Mouse (Mus musculus) embryonic fibroblast, embryonic 13.5 days (primary cell): ENCODE data around the gene Morc3. TPM values are rescaled to one million over a fixed set of nuclear protein-coding genes. Genes with fewer than 3 reads are reported as not detected.
A peak's percentile ranks its signal among the peaks of the same experiment; 100 is the strongest.

ENCODE experiments used
- H3K27ac ChIP-seq: 2 replicates; pipeline ENCODE4 v1.5.1; 2012; ENCODE audit warnings: low read length, control low read depth, inconsistent platforms; ENCODE audit not compliant: insufficient read depth
- H3K4me1 ChIP-seq: 2 replicates; pipeline ENCODE4 v1.6.1; 2011; ENCODE audit warnings: low read length; ENCODE audit not compliant: control insufficient read depth, insufficient read depth
- H3K4me3 ChIP-seq: 2 replicates; pipeline ENCODE4 v1.5.1; 2011; ENCODE audit warnings: mild to moderate bottlenecking, control low read depth, low read length; ENCODE audit not compliant: insufficient read depth
- CTCF ChIP-seq: IDR thresholded peaks from 2 replicates; pipeline ENCODE4 v1.5.1; 2011; ENCODE audit warnings: mild to moderate bottlenecking, control low read depth, low read length, moderate library complexity, borderline replicate concordance; ENCODE audit not compliant: insufficient read depth
- POLR2A ChIP-seq: IDR thresholded peaks from 2 replicates; pipeline ENCODE4 v1.6.1; 2011; ENCODE audit warnings: low read depth, mild to moderate bottlenecking, control low read depth, low read length, moderate library complexity
- polyA plus RNA-seq: library from polyadenylated mRNA; stranded (reverse); fragments of >200 nt; gene quantifications from 2 replicates; pipeline ENCODE4 v1.2.4, GENCODE M21; 2011; ENCODE audit warnings: low read depth; ENCODE audit not compliant: missing spikeins, insufficient read length

Gene Morc3
- polyA plus RNA-seq, 1 experiment = 41.2 TPM

- H3K4me1 ChIP-seq = no peaks in the 10 kb centered on the region
- TF ChIP-seq CTCF = no peak
- TF ChIP-seq POLR2A = no peak
- H3K4me3 ChIP-seq = no peak overlapping the region
These were observed 5.0 kb upstream of the Morc3 start for GRCm38 (mm10) chr16:93826909-93827308.

DNA sequence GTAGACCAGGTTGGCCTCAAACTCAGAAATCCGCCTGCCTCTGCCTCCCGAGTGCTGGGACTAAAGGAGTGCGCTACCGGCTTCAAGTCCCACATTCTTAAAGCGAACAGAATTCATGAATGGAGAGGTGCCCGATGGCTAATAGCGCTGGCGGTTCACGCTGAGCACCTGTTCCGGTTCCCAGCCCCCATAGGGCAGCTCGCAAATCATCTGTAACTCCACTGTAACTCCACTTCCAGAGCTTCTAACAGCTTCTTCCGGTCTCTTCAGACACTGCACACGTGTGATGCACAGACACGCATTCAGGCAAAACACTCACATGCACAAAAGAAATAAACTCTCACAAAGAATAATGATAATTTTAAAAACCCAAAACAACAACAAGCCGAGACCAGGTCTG lies 2.4 kb upstream of the Morc3 start:
- no peak for TF ChIP-seq CTCF
- no peak for TF ChIP-seq POLR2A
- peaks cover 2% of the 10 kb centered on the region; the same call in 1 of the 2 replicates for H3K4me1 ChIP-seq
- H3K4me3 ChIP-seq = no peak overlapping the region
- no peak overlapping the region for H3K27ac ChIP-seq

More at GRCm38 (mm10) chr16:93826909-93827308, 5.0 kb upstream of the Morc3 start:
- no peak overlapping the region for H3K27ac ChIP-seq

DNA sequence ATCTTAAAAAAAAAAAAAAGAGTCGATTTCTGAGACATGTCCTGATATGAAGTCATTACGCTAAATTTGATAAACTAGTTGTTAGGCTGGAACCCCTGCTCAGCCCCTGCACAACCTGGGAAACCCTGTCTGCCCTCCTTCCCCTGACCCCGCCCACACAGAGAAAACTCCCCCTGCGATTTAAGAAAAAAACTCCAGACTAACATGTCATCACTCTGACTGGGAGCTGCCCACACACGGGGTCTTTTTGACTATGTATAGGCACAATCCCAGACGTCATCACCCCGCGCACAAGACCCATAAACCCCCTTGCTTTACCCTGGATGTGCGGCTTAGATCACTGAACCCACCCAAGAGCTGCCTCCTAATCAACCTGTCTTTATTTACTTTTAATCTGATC lies 1.9 kb upstream of the Morc3 start:
- TF ChIP-seq CTCF (no peak), POLR2A (no peak)
- H3K4me1 ChIP-seq = peaks cover 2% of the 10 kb centered on the region; the same call in 1 of the 2 replicates
- no peak overlapping the region for H3K4me3 ChIP-seq
- H3K27ac ChIP-seq = no peak overlapping the region

- H3K4me3 ChIP-seq = no peak overlapping the region
- H3K27ac ChIP-seq = no peak overlapping the region
- peaks cover 2% of the 10 kb centered on the region; the same call in 1 of the 2 replicates for H3K4me1 ChIP-seq
- TF ChIP-seq POLR2A = no peak
- TF ChIP-seq CTCF = no peak
These were observed 1.0 kb upstream of the Morc3 start for GRCm38 (mm10) chr16:93830916-93831315.

DNA sequence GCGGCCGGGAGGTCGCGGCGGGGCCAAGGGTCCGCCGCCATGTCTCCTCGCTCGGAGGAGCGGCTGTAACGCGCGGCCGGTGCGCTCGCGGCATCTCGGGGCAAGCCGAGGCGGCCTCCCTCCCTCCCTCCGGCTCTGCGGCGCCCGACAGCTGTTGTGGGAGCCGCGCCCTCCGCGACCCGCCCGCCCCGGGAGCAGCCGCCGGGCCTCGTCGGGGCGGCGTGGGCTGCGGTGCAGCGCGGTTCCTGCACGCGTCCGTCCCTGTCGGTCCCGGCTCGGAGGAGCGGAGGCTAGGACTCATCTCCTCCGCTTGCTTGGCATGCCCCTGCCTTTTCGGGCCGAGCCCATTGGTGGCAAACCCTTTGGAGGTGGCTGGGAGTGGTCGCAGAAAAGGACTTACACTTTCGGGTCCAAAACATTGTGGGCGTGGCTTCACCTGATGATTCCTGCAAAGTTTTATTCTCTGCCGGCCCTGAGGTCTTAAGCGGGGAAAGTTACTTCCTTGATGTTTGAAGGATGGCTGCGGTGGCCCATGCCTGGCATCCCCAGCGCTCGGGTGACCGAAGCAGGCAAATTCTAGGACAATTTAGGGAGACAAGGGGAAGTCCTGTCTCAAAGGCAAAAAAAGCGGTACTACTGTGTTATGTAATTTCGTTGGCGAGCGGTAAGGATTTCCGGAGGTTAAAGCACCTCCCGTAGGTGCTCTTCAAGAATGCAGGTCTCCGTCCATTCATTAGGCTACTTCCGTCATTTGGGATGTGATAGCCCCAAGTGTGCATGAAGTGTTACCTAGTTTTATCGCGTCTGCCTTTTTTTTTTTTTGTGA lies 743 bp downstream of the Morc3 start:
- peak overlapping the region; percentile 62 for H3K27ac ChIP-seq
- TF ChIP-seq CTCF = no peak
- H3K4me1 ChIP-seq = peaks cover 2% of the 10 kb centered on the region; the same call in 1 of the 2 replicates
- peak overlapping the region; percentile 96 for H3K4me3 ChIP-seq

DNA sequence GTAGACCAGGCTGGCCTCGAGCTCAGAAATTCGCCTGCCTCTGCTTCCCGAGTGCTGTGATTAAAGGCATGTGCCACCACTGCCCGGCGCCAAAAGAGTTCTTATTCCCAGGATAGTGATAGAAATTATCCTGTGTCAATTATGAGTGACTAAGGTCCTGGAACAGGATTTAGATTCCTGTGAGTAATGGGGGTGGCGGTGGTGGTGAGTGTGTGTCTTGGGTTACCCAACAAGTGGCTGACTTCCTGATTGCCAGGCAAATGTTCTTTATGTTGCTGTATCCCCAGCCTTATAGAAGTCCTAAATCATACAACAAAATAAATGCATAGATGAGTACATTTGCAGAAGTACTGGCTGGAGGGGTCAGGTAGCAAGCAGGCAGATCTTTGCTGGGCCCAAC lies 1.6 kb downstream of the Morc3 start:
- Histone ChIP-seq H3K27ac (no peak overlapping the region), H3K4me1 (peaks cover 2% of the 10 kb centered on the region; the same call in 1 of the 2 replicates), H3K4me3 (peak overlapping the region; percentile 96)
- TF ChIP-seq POLR2A = no peak
- no peak for TF ChIP-seq CTCF

DNA sequence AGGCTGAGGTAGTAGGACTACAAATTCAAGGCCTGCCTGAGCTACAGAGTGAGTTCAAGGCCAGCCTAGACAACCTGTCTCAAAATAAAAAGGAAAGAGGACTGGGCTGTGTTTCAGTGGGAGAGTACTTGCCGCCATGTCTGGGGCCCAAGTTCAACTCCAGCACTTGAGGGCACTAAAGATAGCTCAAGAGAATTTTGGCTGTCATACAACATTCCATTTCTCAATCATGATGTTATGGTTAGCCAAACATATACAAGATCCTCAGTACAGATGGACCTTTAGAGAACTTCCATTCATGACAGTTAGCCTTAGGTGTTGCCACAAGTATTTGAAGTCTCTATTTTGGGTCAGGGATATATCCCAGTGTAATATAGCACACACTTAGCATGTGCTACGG lies 2.2 kb downstream of the Morc3 start:
- Histone ChIP-seq H3K4me1 (peaks cover 2% of the 10 kb centered on the region; the same call in 1 of the 2 replicates), H3K4me3 (no peak overlapping the region)
- TF ChIP-seq CTCF (no peak), POLR2A (no peak)

GRCm38 (mm10) chr16:93839049-93839448 lies 7.1 kb downstream of the Morc3 start:
- no peak overlapping the region for H3K4me3 ChIP-seq
- H3K27ac ChIP-seq = no peak overlapping the region
- TF ChIP-seq CTCF = no peak
- no peak for TF ChIP-seq POLR2A
- H3K4me1 ChIP-seq = no peaks in the 10 kb centered on the region; the same call in 1 of the 2 replicates

More for the DNA sequence above, 2.2 kb downstream of the Morc3 start:
- no peak overlapping the region for H3K27ac ChIP-seq

DNA sequence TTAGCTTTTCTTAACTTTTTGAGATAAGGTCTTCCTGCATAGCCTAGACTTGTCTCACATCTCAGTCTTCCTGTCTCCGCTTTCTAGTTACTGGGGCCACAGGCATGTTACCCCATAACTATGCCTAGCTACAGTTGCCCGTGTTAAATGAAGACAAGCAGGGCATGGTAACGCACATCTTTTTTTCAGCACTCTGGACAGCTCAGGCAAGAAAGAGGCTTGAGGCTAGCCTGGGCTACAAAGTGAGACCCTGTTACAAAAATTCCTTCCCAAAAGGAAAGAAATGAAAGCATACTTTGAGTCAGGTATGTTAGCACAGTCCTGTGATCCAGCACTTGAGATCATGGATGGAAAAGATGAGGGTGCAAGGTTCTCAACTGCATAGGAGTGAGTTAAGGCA lies 18.6 kb downstream of the Morc3 start:
- TF ChIP-seq POLR2A (no peak), CTCF (no peak)
- Histone ChIP-seq H3K4me1 (no peaks in the 10 kb centered on the region), H3K27ac (no peak overlapping the region), H3K4me3 (no peak overlapping the region)

DNA sequence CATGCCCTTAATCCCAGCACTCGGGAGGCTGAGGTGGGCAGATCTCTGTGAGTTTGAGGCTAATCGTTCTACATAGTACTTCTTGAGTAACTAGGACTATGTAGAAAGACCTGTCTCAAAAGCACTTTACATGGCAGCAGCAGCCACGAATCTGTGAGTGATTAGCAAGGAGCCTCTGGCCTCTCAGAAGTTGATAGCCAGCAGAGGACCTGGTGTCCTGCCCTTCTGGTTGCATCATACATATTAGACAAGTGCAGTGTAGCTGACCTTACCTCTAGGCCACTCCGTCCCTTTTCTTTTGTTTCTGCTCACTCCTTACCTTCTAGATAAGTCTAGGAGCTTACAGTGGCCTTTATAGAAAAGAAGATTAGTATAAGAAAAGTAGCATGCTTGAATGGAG lies 28.0 kb downstream of the Morc3 start:
- Histone ChIP-seq H3K4me3 (no peak overlapping the region), H3K27ac (no peak overlapping the region), H3K4me1 (no peaks in the 10 kb centered on the region)
- TF ChIP-seq CTCF = no peak
- TF ChIP-seq POLR2A = no peak

GRCm38 (mm10) chr16:93860686-93861085 lies 28.8 kb downstream of the Morc3 start:
- no peaks in the 10 kb centered on the region for H3K4me1 ChIP-seq
- TF ChIP-seq POLR2A = no peak
- TF ChIP-seq CTCF = no peak
- no peak overlapping the region for H3K27ac ChIP-seq
- no peak overlapping the region for H3K4me3 ChIP-seq
